Mouse (Mus musculus): ENCODE data around the gene 3425401B19Rik.

The 3425401B19Rik gene

DNA sequence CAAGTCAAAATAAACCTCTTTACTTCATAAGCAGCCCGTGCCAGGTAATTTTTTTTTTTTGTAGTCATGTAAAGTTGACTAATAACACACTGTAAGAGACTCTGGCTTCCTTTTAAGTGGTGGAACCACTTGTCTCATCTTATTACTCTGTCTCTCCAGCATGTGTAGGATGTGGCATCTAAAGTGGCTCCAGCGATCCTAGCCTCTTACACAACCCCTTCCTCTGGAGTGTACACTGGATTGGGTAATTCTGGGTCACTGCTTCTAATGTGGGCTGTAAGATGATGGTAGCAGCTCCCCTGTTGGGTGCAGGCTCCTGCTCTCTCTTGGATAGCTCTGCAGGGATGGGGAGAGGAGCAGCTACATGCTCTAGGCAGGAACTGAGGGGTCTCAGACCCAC is 46.6 kb downstream of the 3425401B19Rik start:
- DNase-seq = no peak

DNA sequence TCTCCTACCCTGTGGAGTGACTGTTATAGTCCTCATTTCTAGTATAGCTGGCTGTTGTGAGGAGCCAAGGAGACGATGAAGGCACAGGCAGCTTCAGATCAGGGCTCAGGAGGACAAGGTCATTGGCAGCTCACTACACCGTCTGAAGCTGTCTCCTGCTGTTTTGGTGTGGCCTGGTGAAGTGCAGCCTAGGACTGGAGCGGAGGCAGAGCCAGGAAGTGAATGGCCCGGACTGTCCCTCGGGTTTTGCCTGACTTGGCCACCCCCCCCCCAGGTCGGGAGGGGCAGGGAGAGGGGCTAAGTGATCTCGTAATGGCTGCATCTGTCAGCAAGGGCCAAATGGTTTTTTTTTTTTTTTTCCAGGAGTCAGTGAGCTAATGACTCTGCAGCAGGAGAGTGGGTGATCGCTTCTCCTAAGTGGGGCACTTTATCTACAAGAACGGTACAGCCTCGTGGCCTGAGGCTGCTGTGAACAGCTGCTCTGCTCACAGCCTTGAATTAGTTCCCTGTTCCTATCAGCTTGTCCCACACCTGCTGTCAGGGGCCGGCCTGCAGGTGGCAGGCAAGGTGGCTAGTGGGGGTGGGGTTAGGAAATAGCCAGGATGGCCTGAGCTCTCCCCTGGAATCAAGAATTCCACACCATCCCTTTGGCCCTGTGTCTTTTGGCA is 50.9 kb downstream of the 3425401B19Rik start:
- DNase-seq = no peak

DNA sequence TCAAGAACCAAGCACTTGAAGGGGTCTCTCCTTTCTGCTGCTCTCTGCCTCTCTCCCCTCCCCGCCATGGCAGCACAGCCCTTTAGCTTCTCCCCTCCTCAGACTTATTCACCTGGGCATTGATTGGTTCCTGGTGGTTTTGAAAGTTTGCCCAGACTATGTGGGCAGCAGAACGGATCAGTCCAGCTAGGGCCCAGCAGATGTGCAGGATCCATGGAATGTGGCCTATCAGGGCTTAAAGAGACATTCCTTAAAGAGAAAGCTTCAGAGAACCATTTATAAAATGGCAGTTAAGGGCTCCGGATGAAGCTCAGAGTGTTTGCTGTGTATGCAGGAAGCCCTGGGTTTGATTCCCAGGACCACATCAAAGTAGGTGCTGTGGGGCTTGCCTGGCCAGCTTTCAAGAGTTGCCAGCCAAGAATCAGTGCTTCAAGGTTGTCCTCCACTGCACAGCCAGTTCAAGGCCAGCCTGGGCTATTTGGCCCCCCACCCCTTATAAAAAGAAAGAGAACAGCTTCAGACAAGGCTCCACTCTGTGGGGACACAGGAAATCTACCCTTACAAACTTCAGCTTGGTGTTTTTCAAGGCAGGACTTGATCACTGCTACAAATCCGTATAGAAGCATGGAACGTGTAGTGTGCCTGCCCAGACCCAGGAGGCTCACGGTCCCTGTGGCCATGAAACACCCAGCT is 52.0 kb downstream of the 3425401B19Rik start:
- DNase-seq = no peak

- no peak for DNase-seq
Observed at GRCm38 (mm10) chr14:32628584-32628983, 56.5 kb downstream of the 3425401B19Rik start.

GRCm38 (mm10) chr14:32627271-32627670 is 57.8 kb downstream of the 3425401B19Rik start:
- DNase-seq = no peak

DNA sequence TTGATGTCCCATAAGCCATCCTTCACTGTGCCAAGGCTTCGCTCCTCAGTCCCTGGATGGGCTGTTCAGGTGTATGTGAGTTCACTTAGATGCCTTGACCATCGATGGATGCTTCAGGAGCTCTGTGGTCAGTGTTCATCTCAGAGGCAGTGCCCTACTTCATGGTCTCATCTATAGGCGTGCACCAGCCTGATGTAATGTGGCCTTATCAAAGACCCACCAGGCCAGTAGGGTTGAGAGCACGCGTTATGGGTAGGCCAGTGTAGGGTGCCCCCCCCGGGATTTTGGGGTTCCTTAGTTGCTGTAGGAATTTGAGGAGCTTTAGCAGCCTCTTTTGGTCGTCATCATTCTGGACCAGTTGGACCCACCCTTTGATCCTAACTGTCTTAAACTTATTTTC is 60.3 kb downstream of the 3425401B19Rik start:
- DNase-seq = no peak

GRCm38 (mm10) chr14:32624245-32624644 is 60.8 kb downstream of the 3425401B19Rik start:
- no peak for DNase-seq

GRCm38 (mm10) chr14:32617253-32617652 is 67.8 kb downstream of the 3425401B19Rik start:
- no peak for DNase-seq

- peak; percentile 16 for DNase-seq
Observed at GRCm38 (mm10) chr14:32609392-32609791, 75.7 kb downstream of the 3425401B19Rik start.

All from lung, postnatal 14 days (tissue).